Mouse (Mus musculus) effector memory CD4-positive, alpha-beta T cell, adult 7 months (primary cell): ENCODE data around the gene Lcn6. TPM values are rescaled to one million over a fixed set of nuclear protein-coding genes. Genes with fewer than 3 reads are reported as not detected.

Experiments
- polyA plus RNA-seq: library from polyadenylated mRNA; unstranded; fragments of 100-300 nt; shearing (Covaris generic); gene quantifications from one replicate; pipeline ENCODE4 v1.2.1, GENCODE M21; 2017

The Lcn6 gene
- polyA plus RNA-seq, result not detected

GRCm38 (mm10) chr2:25676486-25676885, at the start of gene Lcn6:
Gene Lcn6, plus strand, starts transcription at chr2:25676786.

GRCm38 (mm10) chr2:25627811-25628210, 48.8 kb upstream of the Lcn6 start, which contains the start of gene Fcna:
Gene Fcna, minus strand, starts transcription at chr2:25628030.

GRCm38 (mm10) chr2:25652902-25653301, 23.7 kb upstream of the Lcn6 start, which contains the start of gene Lcn8:
Gene Lcn8, plus strand, starts transcription at chr2:25653120.

GRCm38 (mm10) chr2:25657652-25658051, 18.9 kb upstream of the Lcn6 start, which contains the start of gene Lcn5:
Gene Lcn5, plus strand, starts transcription at chr2:25657952.

GRCm38 (mm10) chr2:25682426-25682825, 5.8 kb downstream of the Lcn6 start, which contains the start of gene Lcn10:
Gene Lcn10, plus strand, starts transcription at chr2:25682726.

GRCm38 (mm10) chr2:25699743-25700142, 23.2 kb downstream of the Lcn6 start, which contains the start of gene Obp2a:
Gene Obp2a, plus strand, starts transcription at chr2:25700043.

GRCm38 (mm10) chr2:25706643-25707481, 30.3 kb downstream of the Lcn6 start, which contains the start of gene Bmyc:
Gene Bmyc, plus strand, starts transcription at chr2:25706739.

Other genes starting within 250 kb of the Lcn6 start
- gene Abca2, start 248.1 kb upstream of the Lcn6 start, polyA plus RNA-seq, result 51.3 TPM
- 1.0 TPM for gene Clic3, start 219.9 kb upstream of the Lcn6 start, polyA plus RNA-seq
- 50.2 TPM for gene Paxx, start 215.7 kb upstream of the Lcn6 start, polyA plus RNA-seq
- not detected for gene Ptgds, start 206.7 kb upstream of the Lcn6 start, polyA plus RNA-seq
- not detected for gene Lcn12, start 182.9 kb upstream of the Lcn6 start, polyA plus RNA-seq
- 71.7 TPM for gene Fbxw5, start 176.0 kb upstream of the Lcn6 start, polyA plus RNA-seq
- gene C8g, start 175.1 kb upstream of the Lcn6 start, polyA plus RNA-seq, result 4.6 TPM
- 81.5 TPM for gene Traf2, start 129.8 kb upstream of the Lcn6 start, polyA plus RNA-seq
- 237 TPM for gene Edf1, start 118.9 kb upstream of the Lcn6 start, polyA plus RNA-seq
- 1.4 TPM for gene Mamdc4, start 101.9 kb upstream of the Lcn6 start, polyA plus RNA-seq
- 49.8 TPM for gene Phpt1, start 101.6 kb upstream of the Lcn6 start, polyA plus RNA-seq
- gene Ajm1, start 95.0 kb upstream of the Lcn6 start, polyA plus RNA-seq, result 1.1 TPM
- gene Rabl6, start 68.3 kb upstream of the Lcn6 start, polyA plus RNA-seq, result 33.1 TPM
- gene Ccdc183, start 59.1 kb upstream of the Lcn6 start, polyA plus RNA-seq, result 0.22 TPM
- gene Tmem141, start 54.8 kb upstream of the Lcn6 start, polyA plus RNA-seq, result 4.9 TPM
- gene Fcna, start 48.8 kb upstream of the Lcn6 start, polyA plus RNA-seq, result not detected
- gene Lcn8, start 23.7 kb upstream of the Lcn6 start, polyA plus RNA-seq, result not detected
- not detected for gene Lcn5, start 18.8 kb upstream of the Lcn6 start, polyA plus RNA-seq
- 0.46 TPM for gene Lcn10, start 5.9 kb downstream of the Lcn6 start, polyA plus RNA-seq
- gene Obp2a, start 23.3 kb downstream of the Lcn6 start, polyA plus RNA-seq, result not detected
- 23.6 TPM for gene Bmyc, start 30.0 kb downstream of the Lcn6 start, polyA plus RNA-seq
- not detected for gene Obp2b, start 60.2 kb downstream of the Lcn6 start, polyA plus RNA-seq
- not detected for gene Lcn3, start 88.8 kb downstream of the Lcn6 start, polyA plus RNA-seq
- gene Lcn11, start 100.2 kb downstream of the Lcn6 start, polyA plus RNA-seq, result not detected
- not detected for gene Gm13539, start 105.5 kb downstream of the Lcn6 start, polyA plus RNA-seq
- 0.73 TPM for gene Glt6d1, start 139.1 kb downstream of the Lcn6 start, polyA plus RNA-seq
- gene Lcn9, start 146.4 kb downstream of the Lcn6 start, polyA plus RNA-seq, result not detected
- not detected for gene Sohlh1, start 170.5 kb downstream of the Lcn6 start, polyA plus RNA-seq
- gene Kcnt1, start 186.9 kb downstream of the Lcn6 start, polyA plus RNA-seq, result 0.15 TPM